Mouse (Mus musculus): Measurements from ENCODE around the gene Dis3l2.

Gene Dis3l2

DNA sequence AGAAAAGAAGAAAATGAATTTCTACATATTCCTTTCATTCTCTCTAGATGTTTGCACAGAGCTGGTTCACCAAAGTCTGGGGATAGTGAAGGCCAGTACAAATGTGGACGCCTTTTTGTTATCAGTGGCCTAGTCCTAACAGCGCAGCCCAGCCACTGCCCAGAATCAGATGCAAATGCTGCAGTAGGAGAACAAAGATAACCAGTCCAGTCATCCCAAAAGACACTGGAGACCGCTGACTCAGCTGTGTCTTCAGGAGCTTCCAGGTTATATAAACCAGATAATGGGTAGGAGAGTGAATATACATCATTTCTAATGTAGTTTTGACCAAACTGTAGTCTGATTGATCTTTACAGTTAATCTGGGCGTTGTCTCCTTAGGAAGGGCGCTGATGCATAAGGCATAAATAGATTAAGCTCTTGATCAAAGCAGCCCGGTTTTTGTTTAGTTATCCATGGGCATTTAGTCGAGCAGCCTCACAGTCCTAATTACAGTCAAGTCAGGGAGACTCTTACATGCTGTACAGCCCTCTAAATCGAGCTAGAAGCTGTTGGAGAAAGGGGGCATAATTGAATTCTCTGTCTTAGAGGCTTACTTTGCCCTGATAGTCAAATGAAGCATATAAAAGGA, 212.9 kb downstream of the Dis3l2 start:
- no peak for DNase-seq (ENCODE audit: low spot score in 2 of 2)

DNA sequence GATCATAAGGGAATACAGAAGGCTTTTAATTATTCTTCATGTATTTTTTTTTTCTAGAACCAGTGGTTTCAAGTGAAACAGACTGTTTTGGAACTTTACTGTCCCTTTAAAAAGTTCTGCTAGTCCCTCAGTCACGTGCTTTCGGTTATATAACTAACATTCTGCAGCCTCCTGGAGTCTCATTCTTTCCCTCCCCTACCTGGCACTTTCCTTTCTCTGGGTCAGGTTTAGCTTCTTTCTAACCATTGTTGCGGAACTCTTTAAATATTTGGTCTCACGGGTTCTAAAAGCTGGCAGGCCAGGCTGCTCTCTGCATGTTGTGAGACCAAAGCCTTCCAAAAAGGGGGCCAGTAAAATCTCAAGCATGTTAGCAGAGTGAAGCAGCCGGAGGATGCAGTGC, 222.2 kb downstream of the Dis3l2 start:
- no peak for DNase-seq (ENCODE audit: low spot score in 2 of 2)

DNA sequence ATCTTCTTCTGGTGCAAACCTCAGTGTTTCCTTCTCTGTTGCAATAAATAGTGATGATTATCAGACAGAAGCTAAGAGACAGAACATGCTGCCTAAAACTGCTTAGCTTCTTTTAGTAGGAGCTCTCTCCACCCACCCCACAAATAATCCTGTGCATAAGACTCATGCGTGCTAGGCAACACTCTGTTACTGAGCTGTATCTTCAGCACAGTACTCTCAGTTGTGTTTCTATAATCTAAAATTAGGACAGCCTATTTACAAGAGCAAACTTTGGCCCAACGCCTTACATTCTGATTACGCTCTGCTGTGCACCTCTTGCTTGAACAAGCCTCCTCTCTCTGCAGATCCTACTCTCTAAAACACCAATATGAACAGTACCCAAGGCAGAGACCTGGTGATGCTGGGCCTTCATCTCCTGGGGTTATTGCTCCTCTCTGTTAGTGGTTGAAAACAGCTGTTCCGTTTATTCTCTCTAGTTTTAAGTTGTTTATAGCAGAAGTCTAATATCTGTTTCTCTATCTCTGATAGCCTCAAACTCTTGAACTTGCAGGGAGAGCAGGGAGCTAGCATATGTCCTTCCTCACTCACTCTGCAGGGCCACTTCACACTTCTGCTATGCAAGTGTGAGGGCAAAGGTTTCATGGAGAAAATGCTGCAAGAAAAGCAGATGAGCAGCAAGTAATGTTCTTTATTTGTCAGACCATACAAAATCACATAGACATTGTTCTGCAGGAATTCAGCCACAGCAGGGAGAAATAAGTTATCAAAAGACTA, 228.2 kb downstream of the Dis3l2 start:
- DNase-seq (ENCODE audit: low spot score in 2 of 2) = no peak

DNA sequence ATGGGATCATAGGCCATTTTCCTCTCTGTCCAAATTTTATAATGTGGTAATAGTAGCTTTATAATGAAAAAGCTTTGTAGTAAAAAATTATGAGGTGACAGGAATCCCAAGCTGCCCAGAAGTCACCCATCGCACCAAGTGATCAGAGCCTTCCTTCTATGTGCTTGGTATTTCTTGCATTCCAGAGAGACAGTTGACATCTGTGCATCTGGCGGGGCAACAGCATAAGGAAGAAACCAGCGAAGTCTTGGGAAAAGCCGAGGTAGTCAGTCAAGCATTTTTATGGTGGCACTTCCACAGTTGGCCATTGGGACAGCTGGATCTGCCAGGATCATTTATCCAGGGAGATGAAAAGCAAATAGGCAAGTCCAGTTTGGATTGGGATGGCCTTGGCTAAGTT, 229.2 kb downstream of the Dis3l2 start:
- no peak for DNase-seq (ENCODE audit: low spot score in 2 of 2)

DNA sequence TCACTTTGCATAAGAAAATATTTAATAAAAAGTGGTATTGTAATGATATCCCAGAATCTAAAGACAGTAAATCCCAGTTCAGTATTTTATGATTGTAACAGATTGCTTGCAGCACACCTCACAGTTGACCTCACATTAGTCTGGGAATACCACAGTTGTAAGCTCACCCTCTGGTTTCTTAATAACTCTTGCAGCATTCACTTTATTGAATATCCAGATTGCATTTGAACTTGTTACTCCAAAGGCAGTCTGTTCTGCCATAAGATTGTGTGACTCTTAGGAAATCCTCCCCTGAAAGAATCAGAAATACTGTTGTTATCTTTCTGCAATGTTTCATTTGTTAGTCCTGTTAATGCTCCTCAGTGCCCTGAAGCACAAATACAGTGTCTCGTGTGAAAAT, 230.0 kb downstream of the Dis3l2 start:
- no peak for DNase-seq (ENCODE audit: low spot score in 2 of 2)

DNA sequence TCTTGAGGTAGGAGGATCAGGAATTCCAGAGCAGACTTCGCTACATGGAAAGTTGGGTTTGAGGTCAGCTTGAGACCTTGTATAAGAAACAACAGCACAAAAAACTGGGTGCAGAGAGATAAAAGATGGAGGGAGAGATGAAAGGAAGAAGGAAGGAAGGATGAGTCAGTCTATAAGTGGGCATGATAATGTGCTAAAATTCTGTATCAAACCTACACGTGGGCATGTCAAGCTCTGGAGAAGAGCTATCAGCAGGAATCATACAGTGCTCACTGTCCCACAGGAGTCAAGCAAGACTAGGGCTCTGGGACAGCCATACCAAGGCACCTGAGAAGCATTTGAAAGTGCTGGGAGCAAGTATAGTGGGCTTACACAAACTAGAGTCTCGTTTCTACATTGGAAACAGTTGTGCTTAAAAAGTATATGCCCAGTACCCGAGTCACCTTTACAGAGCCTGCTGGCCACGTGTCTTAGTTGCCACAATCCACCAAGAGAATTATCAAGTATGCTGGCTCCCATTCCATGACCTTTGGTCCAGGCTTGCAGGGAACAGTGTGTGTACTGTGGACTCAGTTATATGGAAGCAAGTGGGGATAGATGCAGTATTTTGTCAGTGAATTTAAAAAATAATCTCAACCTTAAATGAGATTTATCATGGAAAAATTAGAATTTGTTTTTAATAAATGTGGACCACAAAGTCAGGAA, 248.0 kb downstream of the Dis3l2 start:
- DNase-seq (ENCODE audit: low spot score in 2 of 2) = no peak

DNA sequence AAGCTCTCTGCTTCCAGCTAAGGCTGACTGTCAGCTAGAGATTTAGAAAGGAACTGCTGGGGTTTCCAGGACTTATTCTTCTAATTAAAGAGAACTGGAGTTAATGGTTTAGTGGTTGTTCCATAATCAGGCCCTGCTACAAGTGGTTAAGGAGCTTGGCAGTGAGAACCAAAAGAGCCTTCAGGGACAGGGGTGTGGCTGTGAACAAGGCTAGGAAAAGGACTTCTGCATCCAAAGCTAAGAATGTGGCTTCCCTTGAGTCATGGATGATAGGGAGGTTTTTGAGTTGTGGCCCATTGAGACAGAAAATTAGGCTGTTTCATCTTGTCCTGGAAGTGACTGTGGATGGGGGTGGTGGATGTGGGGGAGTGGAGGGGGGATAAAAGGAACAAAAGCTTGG, 252.2 kb downstream of the Dis3l2 start:
- no peak for DNase-seq (ENCODE audit: low spot score in 2 of 2)

DNA sequence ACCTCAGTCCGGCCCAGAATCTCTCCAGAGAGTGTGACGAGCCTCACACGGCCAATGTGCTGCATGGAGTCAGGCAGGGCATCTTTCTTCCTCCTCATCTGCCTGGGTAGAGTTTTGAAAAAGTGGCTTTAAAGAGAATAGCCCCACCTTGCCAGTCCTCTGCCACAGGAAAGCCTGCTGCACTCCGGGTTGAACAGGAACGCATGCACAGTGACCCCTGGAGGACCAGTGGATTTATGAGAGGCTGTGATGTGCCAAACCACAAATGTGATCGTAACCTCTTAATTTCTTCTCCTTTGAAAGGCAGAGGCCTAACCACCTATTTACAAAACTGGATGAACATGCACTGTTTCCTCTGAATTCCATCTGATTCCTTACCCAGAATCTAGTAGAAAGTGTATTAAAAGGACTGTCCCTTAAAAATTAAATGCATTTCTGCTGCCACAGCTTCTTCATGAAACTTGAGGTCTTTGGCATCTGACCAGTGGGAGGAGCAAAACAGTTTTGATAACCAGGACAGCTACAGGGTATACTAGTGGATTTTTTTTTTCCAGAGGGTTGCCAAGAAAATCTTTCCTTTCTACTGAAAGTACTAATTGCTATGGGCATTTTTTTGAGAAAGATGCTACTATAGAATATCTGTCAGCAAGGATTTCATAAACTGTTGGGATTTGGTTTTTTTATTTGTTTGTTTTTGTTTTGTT, 264.8 kb downstream of the Dis3l2 start:
- DNase-seq (ENCODE audit: low spot score in 2 of 2) = no peak

DNA sequence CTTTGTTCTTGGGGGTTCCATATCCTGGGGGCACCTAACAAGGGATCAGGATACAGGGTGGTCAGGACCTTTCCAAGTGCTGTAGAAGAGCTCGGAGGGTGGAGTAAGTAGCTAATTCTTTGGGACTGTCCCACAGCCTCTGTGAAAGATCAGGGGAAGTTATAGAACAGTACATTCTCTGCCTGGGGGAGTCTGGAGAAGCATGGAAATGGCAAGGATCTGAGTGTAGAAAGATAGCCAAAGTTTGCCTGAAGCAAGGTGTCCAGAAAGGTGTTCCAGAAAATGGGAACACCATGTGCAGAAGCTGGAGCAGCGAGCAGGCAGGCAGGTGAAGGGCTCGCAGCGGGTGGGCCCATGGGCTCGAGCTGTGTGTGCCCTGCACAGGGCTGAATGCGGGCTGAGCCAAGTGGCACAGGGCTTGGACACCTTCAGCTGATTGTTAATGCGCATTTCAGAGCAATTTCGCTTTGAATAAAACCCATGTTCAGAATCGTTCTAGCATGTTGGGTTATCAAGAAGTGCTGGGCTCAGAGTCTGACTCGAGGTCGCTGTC, 265.6 kb downstream of the Dis3l2 start:
- DNase-seq (ENCODE audit: low spot score in 2 of 2) = no peak

DNA sequence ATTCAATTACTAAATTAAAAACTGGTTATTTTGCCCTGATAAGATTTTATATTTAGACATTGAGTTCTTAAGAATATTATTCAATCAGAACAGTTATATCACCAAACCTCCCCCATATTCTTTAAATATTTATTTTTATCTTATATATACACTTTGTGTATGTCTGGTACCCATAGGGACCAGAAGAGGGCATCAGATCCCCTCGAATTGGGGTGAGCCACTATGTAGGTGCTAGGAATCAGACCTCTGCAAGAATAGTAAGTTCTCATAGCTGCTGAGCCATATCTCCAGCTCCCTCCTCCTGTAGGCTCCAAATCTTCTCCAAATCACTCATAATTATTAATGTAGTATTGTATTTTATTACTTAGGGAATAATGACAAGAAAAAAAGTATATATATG, 269.1 kb downstream of the Dis3l2 start:
- DNase-seq (ENCODE audit: low spot score in 2 of 2) = no peak

DNA sequence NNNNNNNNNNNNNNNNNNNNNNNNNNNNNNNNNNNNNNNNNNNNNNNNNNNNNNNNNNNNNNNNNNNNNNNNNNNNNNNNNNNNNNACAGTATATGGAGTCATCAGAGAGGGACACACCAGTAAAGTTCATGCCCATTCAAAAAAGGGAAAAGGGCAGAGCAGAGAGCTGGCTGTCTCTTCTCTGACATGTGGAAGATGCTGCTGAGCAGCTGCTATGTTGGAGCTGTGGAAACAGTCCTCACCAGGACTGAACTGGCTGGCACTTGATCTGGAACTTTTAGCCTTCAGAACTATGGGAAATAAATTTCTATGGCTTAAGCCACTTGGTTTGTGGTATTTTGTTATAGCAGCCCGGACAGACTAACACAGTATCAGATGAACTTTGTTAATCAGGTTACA, 273.4 kb downstream of the Dis3l2 start:
- DNase-seq (ENCODE audit: low spot score in 2 of 2) = no peak

DNA sequence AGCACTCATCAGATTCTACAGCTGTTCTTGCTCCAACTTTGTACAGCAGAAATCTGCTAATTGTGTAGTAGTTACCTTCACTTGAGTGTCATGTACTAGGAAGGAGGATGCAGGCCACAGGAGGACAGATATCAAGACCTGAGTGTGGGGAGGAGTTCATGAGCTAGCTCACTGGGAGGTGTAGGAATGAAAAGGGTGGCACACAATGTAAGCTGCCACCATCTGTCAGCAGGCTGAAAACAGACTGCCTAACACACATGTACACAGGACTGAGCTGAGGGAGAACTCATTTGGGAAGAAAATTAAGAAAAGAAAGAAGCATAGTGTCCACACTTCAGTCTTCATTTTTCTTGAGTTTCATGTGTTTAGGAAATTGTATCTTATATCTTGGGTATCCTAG, 282.8 kb downstream of the Dis3l2 start:
- DNase-seq (ENCODE audit: low spot score in 2 of 2) = peak in 1 of 2 experiments; percentile 17

DNA sequence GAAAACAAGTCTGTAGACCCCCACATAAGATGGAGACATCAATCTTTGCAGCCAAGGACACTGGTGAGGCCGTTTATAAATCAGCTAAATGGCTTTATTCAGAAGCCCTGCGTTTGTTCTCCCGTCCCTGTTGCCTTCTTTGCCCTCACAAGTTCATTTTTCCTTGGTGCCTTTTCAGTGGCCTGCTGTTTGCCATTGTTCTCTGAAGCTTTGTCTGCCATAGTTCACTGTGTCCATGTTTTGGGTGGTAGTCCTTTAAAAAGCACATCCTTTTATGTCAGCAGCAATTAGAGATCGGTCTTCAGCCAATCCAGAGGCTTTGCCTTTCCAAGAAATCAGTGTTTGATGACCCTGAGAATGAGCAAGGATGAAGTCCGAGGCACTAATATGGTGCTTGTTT, 289.2 kb downstream of the Dis3l2 start:
- no peak for DNase-seq (ENCODE audit: low spot score in 2 of 2)

DNA sequence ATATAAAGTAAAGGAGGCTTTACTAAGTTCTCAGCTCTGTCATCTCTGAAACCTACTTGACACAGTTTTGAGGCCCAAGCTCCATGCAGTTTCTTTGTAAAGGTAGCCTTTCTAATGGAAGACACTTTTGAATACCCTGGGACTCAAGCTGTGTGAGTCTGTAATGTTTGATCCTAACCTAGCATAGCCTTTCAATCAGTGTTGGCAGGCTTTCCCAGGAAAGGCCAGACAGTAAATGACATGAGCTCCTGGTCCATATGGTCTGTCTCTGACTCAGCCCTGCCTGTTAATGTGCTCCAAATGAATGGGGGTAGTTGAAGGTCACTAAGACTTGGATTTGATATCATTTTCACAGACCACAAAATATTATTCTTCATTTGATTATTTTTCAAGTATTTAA, 290.4 kb downstream of the Dis3l2 start:
- no peak for DNase-seq (ENCODE audit: low spot score in 2 of 2)

DNA sequence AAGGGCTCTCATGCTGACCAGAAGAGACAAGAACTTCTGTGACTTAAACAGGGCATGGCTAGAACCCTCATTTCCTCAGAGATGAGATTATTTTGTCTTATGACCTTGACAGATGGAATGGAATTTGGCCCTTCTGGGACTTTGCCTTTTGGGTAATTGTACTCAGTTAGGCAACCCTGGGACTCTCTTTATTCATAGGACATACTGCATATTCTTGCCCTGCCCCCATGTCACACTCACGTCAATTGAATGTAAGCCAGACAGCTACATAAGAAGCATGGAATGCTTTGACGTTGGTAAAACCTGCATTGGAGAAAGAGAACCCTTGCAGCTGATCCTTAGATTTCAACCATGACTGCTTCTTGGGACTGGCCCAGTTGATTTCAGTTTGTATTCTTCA, 294.4 kb downstream of the Dis3l2 start:
- DNase-seq (ENCODE audit: low spot score in 2 of 2) = no peak

DNA sequence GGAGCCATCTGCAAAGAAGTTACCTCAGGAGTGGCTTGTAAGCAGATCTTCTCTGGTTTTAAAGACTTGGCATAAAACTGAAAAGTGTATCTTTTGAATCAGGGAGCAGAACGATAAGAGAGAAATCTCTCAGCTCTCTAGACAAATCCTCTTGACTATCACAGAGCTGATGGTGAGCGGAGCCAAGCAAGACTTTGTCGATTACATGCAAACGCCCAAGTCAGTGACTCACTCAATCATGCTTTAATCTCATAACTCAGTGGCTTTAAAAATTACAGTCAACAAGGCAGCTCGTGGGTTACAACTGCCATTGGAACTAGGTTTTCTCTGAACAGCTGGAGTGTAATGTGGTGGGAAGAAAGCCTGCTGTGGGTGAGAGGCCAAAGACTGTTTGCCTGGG, 297.8 kb downstream of the Dis3l2 start:
- DNase-seq (ENCODE audit: low spot score in 2 of 2) = no peak

DNA sequence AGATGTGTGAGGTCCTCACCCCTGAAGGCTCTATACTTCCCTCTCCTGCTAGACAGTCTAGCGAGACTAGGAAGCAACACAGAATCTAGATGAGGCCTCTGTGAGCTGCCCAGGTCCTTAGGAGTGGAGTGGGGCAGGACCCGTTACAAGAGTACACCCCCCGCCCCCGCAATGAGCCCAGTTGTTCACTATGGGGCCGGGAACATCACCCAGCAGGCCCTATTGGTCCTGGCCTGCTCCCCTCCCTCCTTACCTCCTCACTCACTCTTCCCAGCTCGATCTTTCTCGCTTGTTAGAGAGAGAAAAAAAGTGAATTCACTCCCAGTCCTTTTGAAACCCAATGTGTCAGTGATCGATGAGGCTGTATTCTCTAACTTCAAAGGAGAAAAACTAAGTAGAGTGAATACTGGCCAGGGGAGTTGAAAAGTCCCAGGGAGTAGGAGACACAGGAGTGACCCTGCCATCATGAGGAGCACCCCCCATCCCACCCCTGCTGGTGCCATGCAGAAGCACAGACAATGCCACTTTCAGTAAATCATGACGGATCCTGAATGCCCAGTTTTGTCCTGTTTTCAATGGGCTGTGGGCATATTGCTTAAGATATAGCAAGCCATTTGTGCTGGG, 299.0 kb downstream of the Dis3l2 start:
- DNase-seq (ENCODE audit: low spot score in 2 of 2) = no peak

DNA sequence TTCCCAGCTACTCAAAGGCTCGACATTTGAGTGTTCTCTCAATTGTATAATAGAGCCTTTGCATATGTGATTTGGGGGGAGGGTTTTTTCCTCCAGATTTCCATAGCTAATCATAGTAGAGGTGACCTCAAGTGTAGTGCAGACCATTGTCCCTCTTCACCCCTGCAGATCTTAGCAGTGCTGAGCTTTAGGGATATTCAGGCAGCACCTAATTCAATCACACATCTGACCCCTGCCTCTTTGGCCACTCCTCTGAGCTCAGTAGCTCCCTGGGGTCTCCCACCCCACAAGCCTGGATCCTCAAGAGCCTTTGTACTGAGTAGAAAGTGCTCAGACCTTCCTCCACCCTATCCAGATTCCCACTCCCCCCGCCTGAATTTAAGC, 299.6 kb downstream of the Dis3l2 start:
- no peak for DNase-seq (ENCODE audit: low spot score in 2 of 2)

DNA sequence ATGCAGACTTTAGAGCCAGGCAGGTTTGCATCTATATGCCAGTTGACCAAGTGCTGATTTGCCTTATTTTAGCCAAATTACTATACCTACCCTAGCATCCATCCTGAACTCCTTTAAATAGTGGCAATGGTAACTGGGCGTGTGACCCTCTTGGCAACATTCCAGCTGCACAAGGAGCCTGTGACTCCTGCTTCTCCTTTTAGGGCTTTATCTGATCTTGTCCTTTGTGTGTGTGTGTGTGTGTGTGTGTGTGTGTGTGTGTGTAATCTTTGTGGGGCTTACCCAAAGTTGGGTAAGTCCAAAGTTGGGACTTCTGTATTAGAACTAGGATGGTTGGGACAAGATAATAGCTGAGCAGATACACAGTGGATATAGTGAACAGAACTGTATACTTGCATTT, 302.8 kb downstream of the Dis3l2 start:
- DNase-seq (ENCODE audit: low spot score in 2 of 2) = no peak

DNA sequence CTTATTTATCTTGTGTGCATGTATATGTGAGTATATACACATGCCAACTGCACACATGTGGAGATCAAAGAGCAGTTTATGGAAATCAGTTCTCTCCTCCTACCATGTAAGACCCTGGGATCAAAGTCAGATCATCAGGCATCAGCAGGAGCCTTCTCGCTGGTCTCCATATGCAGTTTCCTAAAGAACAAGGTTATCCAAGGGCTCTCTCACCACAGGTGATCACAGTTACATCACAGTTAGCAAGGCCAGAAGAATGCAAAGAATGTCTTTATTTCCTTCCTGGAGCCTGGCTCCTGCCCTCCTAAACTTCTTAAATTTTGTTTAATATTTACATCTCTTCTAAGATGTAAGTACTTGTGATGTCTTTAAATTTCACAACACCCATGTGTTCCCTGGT, 304.6 kb downstream of the Dis3l2 start:
- no peak for DNase-seq (ENCODE audit: low spot score in 2 of 2)

DNA sequence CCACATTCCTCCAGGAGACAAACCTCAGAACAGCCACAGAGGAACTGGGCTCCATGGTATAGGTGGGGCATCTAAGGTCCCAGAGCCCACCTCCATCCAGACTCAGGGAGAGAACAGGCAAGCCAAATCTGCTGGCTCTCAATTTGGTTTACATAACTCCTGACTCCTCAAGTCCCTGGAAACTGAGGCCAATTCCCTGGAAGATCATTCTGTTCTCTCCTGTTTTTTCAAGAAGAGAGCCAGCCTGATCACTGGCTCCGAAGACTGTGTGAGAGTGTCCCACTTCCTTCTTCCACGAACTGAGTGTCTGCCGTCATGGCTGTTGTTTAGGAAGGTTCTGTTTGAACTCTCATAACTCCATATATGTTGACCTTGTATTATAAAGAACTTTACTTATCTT, 305.5 kb downstream of the Dis3l2 start:
- no peak for DNase-seq (ENCODE audit: low spot score in 2 of 2)
